Mouse (Mus musculus) kidney, postnatal 14 days (tissue): ENCODE measurements around the gene Tlk2.
"Not testable (repeated sequence)": the region's sequence is repeated elsewhere in the genome, so short reads cannot be mapped to it uniquely, and the experiment has no call there.

Source experiments
- DNase-seq: peaks from one replicate; pipeline ENCODE4 v3.0.0; 2022; ENCODE audit warnings: mixed read lengths

The Tlk2 gene

DNA sequence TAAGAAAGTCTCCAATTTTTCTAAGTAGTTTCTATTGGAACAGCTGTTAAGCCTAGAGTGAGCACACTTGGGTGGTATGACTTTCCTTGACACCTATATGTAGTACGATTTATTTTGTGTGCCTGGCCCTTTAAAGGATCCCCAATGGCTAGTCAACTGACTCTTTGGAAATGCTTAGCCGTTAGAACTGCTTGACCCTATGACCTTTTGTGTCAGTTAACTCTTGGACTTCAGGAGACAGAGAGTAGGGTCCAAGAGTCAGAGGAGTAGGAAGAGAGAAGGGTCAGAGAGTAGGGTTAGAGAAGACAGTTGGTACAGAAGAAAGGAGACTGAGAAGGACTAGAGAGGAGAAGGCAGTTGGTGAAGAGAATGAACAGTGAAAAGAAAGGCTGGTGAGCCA is at the start of gene Tlk2:
TSS of gene Tlk2 (plus strand) at position 292 of the 400 bp plus-strand sequence.
- DNase-seq: peak; percentile 28

DNA sequence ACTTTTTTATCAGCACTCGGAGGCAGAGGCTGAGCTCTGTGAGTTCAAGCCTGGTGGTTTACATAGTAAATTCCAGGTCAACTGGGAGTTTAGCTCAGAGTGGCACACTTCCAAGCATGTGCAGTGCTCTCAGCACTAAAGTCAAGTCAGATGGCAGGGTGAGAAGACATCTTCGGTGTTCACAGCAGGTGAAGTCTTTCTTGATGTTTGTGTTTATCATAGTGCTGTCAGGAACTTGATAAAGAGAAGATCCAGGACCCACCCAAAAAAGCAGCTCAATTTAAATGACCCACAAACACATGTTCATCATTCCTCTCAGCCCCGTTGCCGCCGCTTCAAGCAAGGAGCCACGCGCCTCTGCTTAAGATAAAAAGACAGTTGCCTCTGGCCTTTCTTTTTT is 42.9 kb upstream of the Tlk2 start:
- DNase-seq: no peak

DNA sequence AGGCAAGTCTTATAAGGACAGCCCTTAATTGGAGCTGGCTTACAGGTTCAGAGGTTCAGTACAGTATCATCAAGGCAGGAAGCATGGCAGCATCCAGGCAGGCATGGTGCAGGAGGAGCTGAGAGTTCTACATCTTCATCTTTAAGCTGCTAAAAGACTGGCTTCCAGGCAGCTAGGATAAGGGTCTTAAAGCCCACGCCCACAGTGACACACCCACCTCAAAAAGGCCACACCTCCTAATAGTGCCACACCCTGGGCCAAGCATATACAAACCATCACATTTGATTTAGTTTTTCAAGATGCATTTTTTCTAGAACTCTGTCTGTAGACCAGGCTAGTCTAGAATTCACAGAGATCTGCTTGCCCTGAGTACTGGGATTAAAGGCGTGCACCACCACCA is 41.4 kb upstream of the Tlk2 start:
- not testable (repeated sequence) for DNase-seq

GRCm38 (mm10) chr11:105140512-105140911 is 38.1 kb upstream of the Tlk2 start:
- DNase-seq: not testable (repeated sequence)

DNA sequence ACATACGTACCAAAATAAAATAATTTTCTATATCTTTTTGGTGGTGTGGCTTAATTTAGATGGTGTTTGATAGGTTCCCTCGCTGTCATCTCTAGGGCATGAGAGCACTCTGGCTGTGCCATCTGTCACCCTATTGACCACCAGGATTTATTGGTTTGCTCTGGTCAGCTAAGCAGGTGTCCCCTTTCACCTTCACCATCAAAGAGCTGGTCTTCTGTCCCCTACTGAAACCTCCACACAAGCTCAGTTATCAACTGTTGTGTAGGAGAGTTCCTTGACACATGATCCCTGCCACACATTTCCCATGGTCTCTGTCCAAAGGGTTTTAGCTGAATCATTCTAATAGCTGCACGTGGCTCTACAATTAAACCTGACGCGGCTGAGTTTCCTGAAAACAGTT is 37.5 kb upstream of the Tlk2 start:
- no peak for DNase-seq

- DNase-seq: no peak
These were observed 35.0 kb upstream of the Tlk2 start for GRCm38 (mm10) chr11:105143564-105143963.

GRCm38 (mm10) chr11:105144084-105144483 is 34.5 kb upstream of the Tlk2 start:
- no peak for DNase-seq

GRCm38 (mm10) chr11:105144508-105145210 is 33.9 kb upstream of the Tlk2 start:
- DNase-seq: peak; percentile 47

GRCm38 (mm10) chr11:105145211-105145610 is 33.4 kb upstream of the Tlk2 start:
- peak; percentile 33 for DNase-seq

- no peak for DNase-seq
These were observed 32.0 kb upstream of the Tlk2 start, which contains the start of gene Gm10842 for GRCm38 (mm10) chr11:105146593-105146992. Gene Gm10842, plus strand, starts transcription at chr11:105146893.

DNA sequence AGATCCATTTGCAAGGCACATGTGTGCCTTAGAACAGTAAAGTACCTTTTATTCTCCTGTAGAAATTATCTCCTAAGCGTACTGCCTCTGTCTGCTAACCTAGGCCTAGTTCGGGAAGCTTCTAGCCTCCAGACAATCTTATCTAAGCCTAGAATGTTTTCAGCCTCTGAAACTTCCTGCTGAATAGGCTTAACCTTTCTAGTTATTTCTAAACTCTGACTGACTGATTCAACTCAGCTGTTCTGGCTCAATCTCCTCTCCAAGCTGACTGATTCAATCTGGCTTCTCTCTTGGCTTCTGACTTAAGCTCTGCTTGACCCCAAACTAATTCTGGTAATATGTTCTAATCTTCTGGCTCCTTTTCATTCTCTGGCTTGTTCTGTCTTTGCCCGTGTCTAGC is 29.3 kb upstream of the Tlk2 start:
- no peak for DNase-seq

DNA sequence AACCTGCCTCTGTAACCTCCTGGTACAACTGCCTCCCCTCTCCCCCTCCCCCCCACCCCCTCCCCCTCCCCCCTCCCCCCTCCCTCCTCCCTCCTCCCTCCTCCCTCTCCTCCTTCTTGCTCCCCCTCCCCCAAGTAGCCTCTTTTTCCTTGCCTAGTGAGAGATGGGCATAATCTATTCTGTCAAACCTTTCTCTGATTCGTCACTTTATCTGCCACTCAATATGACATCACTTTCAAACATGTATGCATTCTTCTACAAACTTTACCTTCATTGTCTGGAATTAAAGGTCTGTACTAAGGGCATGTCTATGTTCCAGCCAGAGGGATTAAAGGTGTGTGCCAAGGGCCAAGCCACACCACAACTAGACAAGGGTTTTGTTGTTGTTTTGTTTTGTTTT is 28.8 kb upstream of the Tlk2 start:
- no peak for DNase-seq

DNA sequence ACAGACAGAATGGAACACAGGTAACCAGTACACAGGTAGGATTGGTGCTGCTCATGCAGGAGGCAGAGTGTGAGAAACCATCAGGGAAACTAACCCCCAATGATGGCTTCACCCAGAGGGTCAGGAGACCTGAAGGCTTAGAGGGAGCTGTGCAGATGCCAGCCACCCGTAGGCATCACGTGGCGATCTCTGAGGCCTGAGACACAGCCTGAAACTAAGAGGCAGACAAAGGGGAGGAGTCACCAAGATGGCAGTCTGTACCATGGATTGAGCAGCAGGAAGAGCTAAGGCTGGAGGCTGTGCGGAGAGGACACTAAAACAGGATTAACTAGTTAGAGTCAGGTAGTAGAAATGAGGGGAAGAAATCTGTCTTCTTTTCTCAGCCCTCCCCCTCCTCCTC is 27.9 kb upstream of the Tlk2 start:
- no peak for DNase-seq

- no peak for DNase-seq
These were observed 27.2 kb upstream of the Tlk2 start for GRCm38 (mm10) chr11:105151226-105152016.

DNA sequence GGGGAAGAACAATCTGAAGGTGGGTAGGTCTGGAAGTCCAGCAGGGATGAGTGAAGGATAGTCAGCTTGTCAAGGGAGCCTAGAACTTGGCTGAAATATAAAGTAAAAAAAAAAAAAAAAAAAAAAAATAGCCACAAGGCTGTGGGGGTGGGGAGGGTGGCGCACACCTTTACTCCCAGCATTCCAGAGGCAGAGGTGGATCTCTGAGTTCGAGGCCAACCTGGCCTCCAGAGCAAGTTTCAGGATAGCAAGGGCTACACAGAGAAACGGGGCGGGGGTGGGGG is 26.6 kb upstream of the Tlk2 start:
- no peak for DNase-seq

- no peak for DNase-seq
These were observed 26.2 kb upstream of the Tlk2 start for GRCm38 (mm10) chr11:105152357-105152899.

DNA sequence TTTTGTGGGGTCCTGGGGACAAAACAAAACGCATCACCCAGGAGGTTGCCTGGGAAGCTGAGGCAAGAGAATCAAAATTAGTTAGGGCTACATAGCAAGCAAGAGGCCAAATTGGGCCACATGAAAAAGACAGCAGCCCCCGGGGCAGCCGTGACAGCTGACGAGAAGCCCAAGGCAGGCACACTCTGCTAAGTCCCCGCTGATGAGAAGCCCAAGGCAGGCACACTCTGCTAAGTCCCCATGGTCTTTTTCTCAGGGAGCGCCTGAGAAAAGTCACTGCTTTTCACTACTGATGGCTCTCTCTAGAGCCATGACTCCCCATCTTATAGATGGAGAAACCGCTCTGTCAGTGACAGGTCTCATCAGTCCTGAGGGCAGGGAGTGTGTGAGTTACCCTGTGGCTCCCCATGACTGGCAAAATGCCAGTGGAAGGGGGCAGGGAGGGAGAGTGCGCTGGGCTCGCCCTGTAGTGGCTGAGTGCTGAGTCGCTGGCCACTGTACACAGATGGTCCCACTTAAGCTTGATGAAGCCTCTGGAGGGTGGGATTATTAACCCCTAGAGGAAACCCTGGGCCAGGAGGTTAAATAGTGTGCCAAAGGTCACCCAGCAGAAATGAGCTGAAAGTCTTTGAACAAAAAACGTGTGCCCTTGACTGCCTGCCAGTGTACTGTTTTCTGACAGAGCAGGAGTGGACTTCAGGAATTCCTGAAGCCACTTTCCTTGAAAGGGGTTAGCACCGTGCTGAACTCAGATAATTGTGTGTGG is 25.4 kb upstream of the Tlk2 start:
- peak; percentile 78 for DNase-seq

DNA sequence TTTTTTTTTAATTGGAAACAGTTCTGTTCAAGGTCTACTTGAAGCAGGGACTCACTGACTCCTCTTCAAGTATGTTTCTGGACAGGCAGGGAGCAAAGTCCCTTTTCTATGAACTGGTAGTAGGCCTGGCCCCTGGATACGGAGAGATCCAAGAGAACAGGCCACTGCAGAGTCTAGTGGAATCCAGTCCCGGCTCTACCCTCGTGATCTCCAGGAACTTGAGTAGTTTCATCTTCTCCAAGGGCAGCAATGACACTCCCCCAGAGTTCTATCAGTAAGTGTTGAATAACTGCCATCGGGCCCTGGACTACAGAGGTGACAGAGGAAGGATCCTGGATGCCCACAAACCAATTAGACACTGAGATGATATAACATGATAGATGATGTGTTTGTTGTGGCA is 22.7 kb upstream of the Tlk2 start:
- peak; percentile 69 for DNase-seq

DNA sequence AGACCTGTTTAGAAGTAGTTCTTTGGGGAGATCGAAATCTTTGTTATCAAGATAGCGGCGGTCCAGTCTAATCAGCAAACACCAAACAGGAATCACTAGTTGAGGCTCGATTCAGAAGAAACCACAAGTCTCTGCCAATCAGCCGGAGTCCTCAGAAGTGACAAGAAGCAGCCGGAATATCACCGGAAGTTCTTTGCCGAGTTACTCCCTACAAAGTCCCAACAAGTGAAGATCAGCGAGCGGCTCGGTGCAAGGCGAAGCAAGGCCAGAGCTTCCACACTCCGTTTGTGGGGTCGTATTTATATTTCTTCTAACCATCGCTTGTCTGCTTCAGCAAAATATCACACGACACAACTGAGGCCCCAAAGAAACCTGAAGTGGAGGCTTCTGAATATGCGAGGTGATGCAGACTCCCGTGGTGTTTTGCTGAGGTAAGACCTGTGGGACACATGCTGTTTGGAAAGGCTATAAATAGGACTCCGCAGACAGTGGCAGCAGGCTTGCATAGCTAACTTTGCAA is 21.8 kb upstream of the Tlk2 start:
- DNase-seq: no peak

GRCm38 (mm10) chr11:105158047-105158446 is 20.6 kb upstream of the Tlk2 start:
- no peak for DNase-seq

- no peak for DNase-seq
These were observed 18.8 kb upstream of the Tlk2 start for GRCm38 (mm10) chr11:105159673-105160360.

- DNase-seq: no peak
These were observed 17.2 kb upstream of the Tlk2 start for GRCm38 (mm10) chr11:105161411-105161810.
